Mouse (Mus musculus): ENCODE results near the gene Uspl1.

DNA sequence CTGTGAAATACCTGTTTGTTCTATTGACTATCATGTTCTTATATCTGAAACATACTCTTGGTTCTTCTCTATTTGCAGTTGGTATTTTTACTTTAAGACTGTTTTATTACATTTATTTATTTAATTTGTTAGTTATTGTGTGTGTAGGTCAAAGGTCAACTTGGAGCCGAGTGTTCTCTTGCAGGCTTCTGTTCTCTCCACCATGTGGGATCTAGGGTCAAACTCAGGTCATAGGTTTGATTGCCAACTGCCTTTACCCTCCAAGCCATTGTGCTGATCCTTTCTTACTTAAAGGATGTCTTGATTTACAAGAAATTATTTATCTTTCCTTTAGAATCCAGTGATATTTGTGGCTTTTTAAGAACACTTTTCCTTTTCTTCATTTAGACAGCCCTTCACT lies 12.5 kb downstream of the Uspl1 start:
- TF ChIP-seq EP300 (IDR thresholded peaks at IDR 0.05; ENCODE audit: low read depth), result no peak
- TF ChIP-seq CTCF (IDR thresholded peaks at IDR 0.05; ENCODE audit: low read depth), result no peak

Data from liver, embryonic 14.5 days (tissue).